Mouse (Mus musculus): ENCODE measurements around the gene Wfdc5.

Wfdc5 gene

GRCm38 (mm10) chr2:164173394-164173793 lies 9.1 kb downstream of the Wfdc5 start:
- no peak for DNase-seq

DNA sequence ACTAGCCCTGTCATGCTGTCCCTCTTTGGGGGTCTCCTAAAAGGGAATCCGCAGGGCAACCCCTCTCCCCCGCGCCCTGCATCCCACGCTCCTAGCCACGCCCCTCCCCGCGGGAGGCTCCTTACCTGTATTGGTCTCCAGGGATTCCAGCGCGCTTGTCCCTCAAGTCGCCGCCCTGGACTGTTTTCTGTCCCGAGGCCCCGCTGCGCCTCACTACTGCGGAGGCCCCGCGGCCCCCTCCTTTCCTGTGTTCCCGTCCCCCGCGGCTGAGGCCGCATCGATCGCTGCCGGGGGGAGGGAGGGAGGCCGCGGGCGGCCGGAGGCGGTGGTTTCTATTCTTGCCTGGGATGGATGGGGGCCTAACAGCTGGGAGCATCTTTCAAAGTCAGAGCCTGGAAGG lies 11.6 kb downstream of the Wfdc5 start, which contains the start of gene Kcns1:
Gene Kcns1 (minus strand): TSS at position 212 of the 400 bp plus-strand sequence.
- no peak for DNase-seq

- no peak for DNase-seq
These were observed 12.2 kb downstream of the Wfdc5 start for GRCm38 (mm10) chr2:164170326-164170725.

- peak; percentile 19 for DNase-seq
These were observed 14.0 kb downstream of the Wfdc5 start for GRCm38 (mm10) chr2:164168571-164168946.

DNA sequence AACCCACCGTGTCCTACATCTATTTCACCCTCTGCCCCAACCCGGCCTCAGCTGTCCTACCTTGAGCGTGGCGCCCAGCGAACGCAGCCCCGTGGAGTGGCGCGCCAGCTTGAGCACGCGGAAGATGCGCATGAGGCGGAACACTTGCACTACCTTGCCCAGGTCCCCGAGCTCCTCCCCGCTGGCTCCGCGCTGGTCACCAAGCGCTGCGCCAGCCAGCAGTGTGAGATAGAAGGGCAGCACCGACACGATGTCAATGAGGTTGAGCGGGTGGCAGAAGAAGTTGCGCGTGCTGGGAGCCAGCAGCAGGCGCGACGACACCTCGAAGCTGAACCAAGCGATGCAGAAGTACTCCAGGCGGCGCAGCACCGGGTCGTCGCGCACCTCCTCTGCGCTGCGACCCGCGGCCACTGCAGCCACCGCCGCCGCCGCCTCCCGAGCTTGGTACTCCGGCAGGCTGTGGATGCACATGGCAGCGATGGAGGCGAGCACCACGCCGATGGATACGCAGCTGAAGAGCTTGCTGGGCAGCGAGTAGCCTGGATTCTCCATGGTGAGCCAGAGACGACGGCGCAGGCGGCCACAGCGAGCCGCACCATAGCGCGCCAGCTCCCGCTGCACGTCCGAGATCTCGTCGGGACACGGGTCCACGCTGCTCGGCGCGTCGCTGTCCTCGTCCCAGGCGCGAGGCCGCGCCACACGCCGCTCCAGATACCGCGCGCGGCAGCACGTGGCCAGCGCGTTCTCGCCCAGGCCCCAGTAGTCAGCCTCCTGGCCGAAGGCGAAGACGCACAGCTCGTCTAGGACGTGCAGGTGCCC lies 14.6 kb downstream of the Wfdc5 start:
- DNase-seq = no peak

- no peak for DNase-seq
These were observed 17.6 kb downstream of the Wfdc5 start for GRCm38 (mm10) chr2:164164941-164165340.

- no peak for DNase-seq
These were observed 21.0 kb downstream of the Wfdc5 start for GRCm38 (mm10) chr2:164161515-164162055.

- no peak for DNase-seq
These were observed 23.7 kb downstream of the Wfdc5 start for GRCm38 (mm10) chr2:164158838-164159237.

DNA sequence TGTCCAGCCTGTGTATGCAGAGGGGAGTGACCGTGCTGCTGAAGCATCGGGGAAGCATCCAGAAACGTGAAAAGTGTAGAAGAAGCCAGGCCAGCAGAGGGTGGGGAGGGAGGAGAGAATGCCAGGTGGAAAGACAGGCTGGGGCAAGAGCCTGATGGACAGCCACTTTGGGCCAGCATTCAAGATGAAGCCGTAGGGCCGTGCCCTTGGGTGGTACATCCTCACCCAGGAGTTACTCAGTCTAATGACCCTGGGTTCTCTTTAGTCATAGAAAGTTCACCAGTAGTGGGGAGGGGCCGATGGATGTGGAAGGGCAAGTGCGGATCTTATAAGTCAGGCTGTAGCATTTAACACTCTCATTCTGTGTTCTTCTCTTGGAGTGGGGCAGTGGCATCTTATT lies 26.4 kb downstream of the Wfdc5 start:
- no peak for DNase-seq

- no peak for DNase-seq
These were observed 28.5 kb downstream of the Wfdc5 start for GRCm38 (mm10) chr2:164154007-164154406.

DNA sequence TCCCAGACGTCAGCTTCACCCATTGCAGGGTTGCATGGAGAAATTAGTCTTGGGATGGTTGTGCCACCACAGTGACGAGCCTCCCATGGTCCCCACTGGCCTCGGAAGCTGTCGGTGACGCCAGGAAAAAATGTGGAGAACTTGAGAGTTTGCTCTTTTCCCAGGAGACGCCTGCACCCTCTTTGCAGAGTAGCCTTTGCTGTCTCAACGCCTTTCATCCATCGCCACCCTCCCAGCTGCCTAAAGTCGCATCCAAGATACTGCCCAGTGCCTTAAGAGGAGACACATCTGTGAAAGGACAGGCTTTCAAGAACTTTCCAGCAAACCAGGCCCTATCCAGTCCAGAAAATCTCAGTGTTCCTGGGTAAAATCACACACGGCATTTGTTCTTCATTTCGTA lies 30.2 kb downstream of the Wfdc5 start:
- DNase-seq = no peak

DNA sequence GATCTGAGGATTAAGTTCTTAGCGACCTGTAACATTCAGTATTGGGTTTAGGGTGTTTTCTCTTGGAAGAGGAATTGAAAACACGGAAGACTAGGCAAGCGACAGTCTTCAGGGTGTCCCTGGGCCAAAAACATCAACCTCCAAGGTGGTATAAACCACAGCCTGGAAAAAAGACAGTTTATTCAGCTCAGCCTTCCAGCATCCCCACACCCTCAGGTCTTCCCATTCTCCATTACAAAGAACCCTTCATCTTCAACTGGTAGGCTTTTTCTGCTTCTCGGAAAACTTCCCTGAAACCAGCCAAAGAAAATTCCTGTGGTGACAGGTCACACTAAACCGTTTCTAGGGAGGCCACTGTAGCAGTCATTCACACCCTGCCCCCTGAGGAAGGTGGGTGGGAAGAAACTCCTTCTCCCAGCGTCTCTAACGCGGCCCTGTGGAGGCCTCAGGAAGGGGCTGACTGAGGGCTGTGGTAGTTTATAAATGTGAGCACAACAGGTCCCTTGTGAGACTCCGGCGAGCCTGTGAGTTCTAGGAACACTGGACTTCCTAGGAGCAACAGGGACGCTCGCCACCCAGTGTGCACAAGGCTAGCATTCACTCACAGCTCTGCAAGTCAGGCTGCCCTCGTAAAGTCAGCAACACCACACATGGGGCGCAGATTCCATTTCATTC lies 32.3 kb downstream of the Wfdc5 start:
- DNase-seq = peak; percentile 10

DNA sequence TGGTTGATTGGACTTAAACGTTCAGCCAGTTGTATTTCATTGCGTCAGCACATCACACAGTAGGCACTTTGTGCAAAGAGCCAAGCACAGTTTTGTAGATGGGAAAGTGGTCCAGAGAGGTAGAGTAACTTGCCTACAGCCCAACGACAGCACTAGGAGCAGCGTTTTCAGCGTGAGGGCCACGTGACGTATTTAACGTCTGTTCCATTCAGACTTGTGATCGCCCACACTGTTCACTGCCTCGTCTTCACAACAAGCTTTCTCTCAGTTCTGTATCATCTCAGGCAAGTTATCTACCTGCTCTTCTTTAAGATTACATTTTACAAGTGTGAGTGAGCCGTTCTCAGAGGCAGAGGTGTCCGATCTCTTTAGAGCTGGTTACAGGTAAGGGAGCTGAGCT lies 36.0 kb downstream of the Wfdc5 start:
- DNase-seq = peak; percentile 21

DNA sequence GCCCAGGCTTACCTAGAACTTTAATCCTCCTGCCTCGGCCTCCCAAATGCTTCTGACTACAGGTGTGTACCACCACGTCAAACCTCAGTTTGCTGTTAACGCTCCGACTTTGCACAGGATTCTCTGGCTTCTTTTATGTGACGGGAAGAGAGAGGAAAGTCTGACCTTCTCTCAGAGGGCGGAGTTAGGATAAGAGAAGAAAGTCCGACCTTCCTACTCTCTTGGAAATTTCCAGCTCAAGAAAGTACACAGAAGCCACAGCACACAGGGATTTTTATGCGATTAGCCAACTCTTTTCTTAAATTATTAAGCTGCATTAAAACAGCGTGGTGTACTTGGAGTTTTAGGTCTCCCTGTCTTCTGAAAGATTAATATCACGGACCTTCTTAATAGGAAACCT lies 38.0 kb downstream of the Wfdc5 start:
- no peak for DNase-seq

DNA sequence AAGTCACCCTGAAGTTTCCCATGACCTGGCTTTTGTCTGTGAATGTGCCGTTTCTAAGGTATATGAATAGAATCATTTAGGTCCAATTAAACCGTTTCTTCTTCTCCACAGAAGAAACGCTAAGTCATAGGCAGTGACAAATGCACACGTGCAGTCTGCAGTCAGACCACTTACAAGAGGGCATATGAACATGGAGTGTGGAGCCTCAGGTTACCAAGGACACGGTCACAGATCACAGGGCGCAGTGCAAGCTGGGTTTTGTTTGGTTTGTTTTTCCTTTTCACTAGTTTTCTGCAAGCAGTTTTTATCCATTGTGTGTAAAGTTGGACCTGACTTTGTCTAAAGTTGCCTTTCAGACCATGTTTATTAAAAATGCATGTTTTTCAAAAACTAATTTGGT lies 38.5 kb downstream of the Wfdc5 start:
- no peak for DNase-seq

- DNase-seq = peak; percentile 31
These were observed 40.5 kb downstream of the Wfdc5 start for GRCm38 (mm10) chr2:164142021-164142420.

GRCm38 (mm10) chr2:164137754-164138153 lies 44.8 kb downstream of the Wfdc5 start:
- peak; percentile 38 for DNase-seq

- DNase-seq = no peak
These were observed 46.1 kb downstream of the Wfdc5 start for GRCm38 (mm10) chr2:164136393-164136792.

DNA sequence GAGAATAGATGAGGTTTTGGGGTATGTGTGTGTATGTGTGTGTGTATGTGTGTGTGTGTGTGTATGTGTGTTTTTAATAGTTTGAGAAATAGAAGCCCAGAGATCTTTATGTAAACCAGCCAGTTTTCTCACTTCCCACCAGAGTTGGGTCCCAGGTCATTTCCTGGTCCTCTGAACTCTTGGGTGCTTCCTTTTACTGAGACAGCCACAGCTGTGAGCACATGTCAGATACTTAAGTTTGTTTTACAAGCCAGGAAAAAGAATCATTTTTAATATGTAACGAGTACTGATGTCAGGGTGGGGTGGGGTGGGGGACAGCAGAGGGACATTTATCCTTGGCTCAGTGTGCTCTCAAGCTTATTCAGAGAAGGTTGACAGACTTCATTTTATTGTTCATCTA lies 47.2 kb downstream of the Wfdc5 start:
- no peak for DNase-seq

DNA sequence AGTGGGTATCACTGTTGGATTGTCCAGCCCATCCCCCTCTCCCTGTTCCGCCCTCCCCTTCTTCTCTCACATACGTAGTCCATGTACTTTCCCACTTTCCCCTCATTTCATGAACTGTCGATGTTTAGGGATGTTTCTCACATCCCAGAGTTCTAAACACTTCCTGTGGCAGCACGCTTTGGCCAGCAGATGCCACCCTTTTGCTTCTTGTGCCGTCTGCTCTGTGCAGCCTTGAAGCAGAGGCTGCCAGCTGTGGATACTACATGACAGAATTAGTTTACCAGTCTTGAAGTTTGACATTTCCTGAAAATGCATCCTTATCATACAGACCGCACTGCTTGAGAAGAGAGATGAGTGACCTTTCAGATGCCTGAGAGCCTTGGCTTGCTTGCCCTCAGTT lies 48.0 kb downstream of the Wfdc5 start:
- peak; percentile 34 for DNase-seq

DNA sequence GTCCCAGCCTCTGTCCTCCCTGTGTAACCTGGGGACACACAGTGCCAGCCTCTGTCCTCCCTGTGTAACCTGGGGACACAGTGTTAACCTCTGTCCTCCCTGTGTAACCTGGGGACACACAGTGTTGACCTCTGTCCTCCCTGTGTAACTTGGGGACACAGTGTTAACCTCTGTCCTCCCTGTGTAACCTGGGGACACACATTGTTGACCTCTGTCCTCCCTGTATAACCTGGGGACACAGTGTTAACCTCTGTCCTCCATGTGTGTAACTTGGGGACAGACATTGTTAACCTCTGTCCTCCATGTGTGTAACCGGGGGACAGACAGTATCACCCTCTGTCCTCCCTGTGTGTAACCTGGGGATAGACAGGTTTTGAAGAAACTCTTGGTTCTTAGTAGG lies 51.0 kb downstream of the Wfdc5 start:
- DNase-seq = no peak

GRCm38 (mm10) chr2:164128576-164129411 lies 53.7 kb downstream of the Wfdc5 start:
- no peak for DNase-seq

GRCm38 (mm10) chr2:164127297-164127696 lies 55.2 kb downstream of the Wfdc5 start:
- DNase-seq = no peak
